Mouse (Mus musculus) adrenal gland, postnatal 25 days (tissue): ENCODE measurements around the gene Olfr730. TPM values are rescaled to one million over a fixed set of nuclear protein-coding genes. Genes with fewer than 3 reads are reported as not detected.

Experiments
- DNase-seq: peaks from one replicate; pipeline ENCODE4 v3.0.0; 2021; ENCODE audit warnings: mixed read lengths
- long read RNA-seq: library from polyadenylated mRNA; stranded (forward); transcript quantifications from one replicate; pipeline ENCODE4 v2.0.0, GENCODE M21; 2021
- total RNA-seq: library from RNA; stranded (reverse); gene quantifications from 2 replicates; pipeline ENCODE4 v1.2.3, GENCODE M21; 2021

Gene Olfr730
- total RNA-seq: not detected in 2 replicates
- long read RNA-seq: 0 reads

GRCm38 (mm10) chr14:50188098-50188497, at the start of gene Olfr730:
Gene Olfr730, minus strand, starts transcription at chr14:50188198.
- no peak for DNase-seq

DNA sequence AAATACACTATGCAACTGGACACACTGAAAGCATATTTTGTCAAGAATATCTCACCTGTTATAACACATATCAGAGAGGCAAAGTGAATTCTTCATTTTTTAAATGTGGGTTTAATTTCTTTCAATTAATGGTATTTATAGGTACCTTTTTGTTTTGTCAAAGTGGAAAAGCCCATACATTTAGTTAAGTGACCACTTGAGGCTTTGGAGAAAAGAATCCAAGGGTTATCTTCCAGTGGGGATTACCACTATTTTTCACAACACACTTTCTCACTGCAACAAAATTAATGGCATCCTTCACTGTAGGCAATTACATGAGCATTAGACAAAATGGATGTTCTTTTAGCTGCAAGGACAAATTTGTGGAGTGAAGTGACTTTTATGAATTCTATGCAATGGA, 35.2 kb downstream of the Olfr730 start, which contains the start of gene Olfr729:
Gene Olfr729 (minus strand): TSS at position 101 of the 400 bp plus-strand sequence.
- DNase-seq: no peak

- DNase-seq: no peak
Measured at GRCm38 (mm10) chr14:50142580-50142979, 45.4 kb downstream of the Olfr730 start, which contains the start of gene Olfr728. Gene Olfr728, minus strand, starts transcription at chr14:50142680.

Other genes starting within 250 kb of the Olfr730 start
- not detected in 2 replicates for gene Olfr724, start 224.9 kb downstream of the Olfr730 start, total RNA-seq
- not detected in 2 replicates for gene Olfr725, start 147.8 kb downstream of the Olfr730 start, total RNA-seq
- gene Olfr726, start 97.2 kb downstream of the Olfr730 start, total RNA-seq: not detected in 2 replicates
- not detected in 2 replicates for gene Olfr727, start 65.0 kb downstream of the Olfr730 start, total RNA-seq
- gene Olfr728, start 45.5 kb downstream of the Olfr730 start, total RNA-seq: not detected in 2 replicates
- not detected in 2 replicates for gene Olfr729, start 35.3 kb downstream of the Olfr730 start, total RNA-seq
- 0.21 TPM in 1 of 2 replicates, not detected in the other for gene Olfr731, start 53.7 kb upstream of the Olfr730 start, total RNA-seq
- not detected in 2 replicates for gene Olfr732, start 96.0 kb upstream of the Olfr730 start, total RNA-seq
- not detected in 2 replicates for gene Olfr733, start 113.3 kb upstream of the Olfr730 start, total RNA-seq
- gene Olfr734, start 138.6 kb upstream of the Olfr730 start, total RNA-seq: 0.18 TPM in 1 of 2 replicates, not detected in the other
- not detected in 2 replicates for gene Olfr735, start 160.7 kb upstream of the Olfr730 start, total RNA-seq
- gene Tlr11, start 169.7 kb upstream of the Olfr730 start, total RNA-seq: not detected in 2 replicates
- not detected in 2 replicates for gene Olfr736, start 193.0 kb upstream of the Olfr730 start, total RNA-seq
- gene Olfr738, start 219.4 kb upstream of the Olfr730 start, total RNA-seq: not detected in 2 replicates
- gene Olfr739, start 230.4 kb upstream of the Olfr730 start, total RNA-seq: not detected in 2 replicates